ENCODE assay signal across 7 mouse cellular contexts in genomic region chr15:93713428-93713827, GRCm38 (mm10).
A peak's percentile ranks its signal among the peaks of the same experiment; 100 is the strongest.
DNase-seq lines count a peak whose midpoint lies in the region; ATAC-seq and TF ChIP-seq lines count a peak whose summit lies in the region.

No protein-coding gene starts in this region.

- H3K9ac ChIP-seq in limb, embryonic 14.5 days (ENCODE audit: low read depth, low read length, severe bottlenecking) = no peak overlapping the region
- no peak overlapping the region for H3K9ac ChIP-seq in hindbrain, embryonic 13.5 days

- DNase-seq in limb, embryonic 14.5 days (ENCODE audit: low spot score) = peak; percentile 83
- no peak for DNase-seq in limb, embryonic 10.5 days (ENCODE audit: low spot score)
- peak; percentile 81 to 84 for DNase-seq in gastrocnemius, adult 8-10 months (ENCODE audit: low spot score in 2 of 2)
- DNase-seq in kidney, postnatal 25 days = peak; percentile 85 to 87
- peak; percentile 80 for DNase-seq in skeletal muscle tissue, adult 2 months (ENCODE audit: low read depth, low spot score)
- DNase-seq in thymus, postnatal 25 days = no peak

- H3K27ac ChIP-seq in limb, embryonic 14.5 days (replicated peaks; ENCODE audit: low read depth, low read length) = no peak overlapping the region
- no peak overlapping the region for H3K27ac ChIP-seq in limb, embryonic 10.5 days
- H3K27ac ChIP-seq in hindbrain, embryonic 13.5 days = no peak overlapping the region

- peaks cover 36% of the 10 kb centered on the region for H3K4me1 ChIP-seq in limb, embryonic 14.5 days (ENCODE audit: control insufficient read depth, insufficient read depth, low read length)
- H3K4me1 ChIP-seq in limb, embryonic 10.5 days = peaks cover 38% of the 10 kb centered on the region
- no peaks in the 10 kb centered on the region for H3K4me1 ChIP-seq in hindbrain, embryonic 13.5 days (replicated peaks)

- ATAC-seq in limb, embryonic 14.5 days (ENCODE audit: low FRiP score, low read depth) = no peak
- ATAC-seq in hindbrain, embryonic 13.5 days (ENCODE audit: low FRiP score) = no peak

- 67% methylated on average over 7 of the region's 7 CpGs for WGBS in limb, embryonic 14.5 days
- WGBS in limb, embryonic 10.5 days = 94% methylated on average over 7 of the region's 7 CpGs
- 90% methylated on average over 7 of the region's 7 CpGs for WGBS in hindbrain, embryonic 13.5 days

- no peaks in the 10 kb centered on the region for H3K36me3 ChIP-seq in limb, embryonic 14.5 days (ENCODE audit: control insufficient read depth, insufficient read depth, low read length)
- H3K36me3 ChIP-seq in limb, embryonic 10.5 days = no peaks in the 10 kb centered on the region
- no peaks in the 10 kb centered on the region for H3K36me3 ChIP-seq in hindbrain, embryonic 13.5 days

- H3K4me3 ChIP-seq in limb, embryonic 14.5 days (replicated peaks; ENCODE audit: low read length) = no peak overlapping the region
- no peak overlapping the region for H3K4me3 ChIP-seq in limb, embryonic 10.5 days
- no peak overlapping the region for H3K4me3 ChIP-seq in hindbrain, embryonic 13.5 days

- TF ChIP-seq POLR2A in limb, embryonic 14.5 days (IDR thresholded peaks at IDR 0.05; ENCODE audit: borderline replicate concordance, extremely low read depth, insufficient read depth, insufficient read length) = no peak

- H3K4me2 ChIP-seq in limb, embryonic 14.5 days (replicated peaks; ENCODE audit: low read depth, low read length, severe bottlenecking) = no peak overlapping the region
- no peak overlapping the region for H3K4me2 ChIP-seq in hindbrain, embryonic 13.5 days

- H3K27me3 ChIP-seq in limb, embryonic 14.5 days (ENCODE audit: control insufficient read depth, insufficient read depth, low read length) = no peaks in the 10 kb centered on the region
- H3K27me3 ChIP-seq in limb, embryonic 10.5 days (ENCODE audit: low read depth, poor library complexity, severe bottlenecking) = no peaks in the 10 kb centered on the region
- no peaks in the 10 kb centered on the region for H3K27me3 ChIP-seq in hindbrain, embryonic 13.5 days

- H3K9me3 ChIP-seq in limb, embryonic 14.5 days (ENCODE audit: control insufficient read depth, low read length) = no peaks in the 10 kb centered on the region
- no peaks in the 10 kb centered on the region for H3K9me3 ChIP-seq in limb, embryonic 10.5 days (replicated peaks)
- H3K9me3 ChIP-seq in hindbrain, embryonic 13.5 days = no peaks in the 10 kb centered on the region

Comparison
In these comparisons a context has a peak if more than half of its experiments do, and no peak if none do; other contexts are left out.
1. DNase-seq: peak in limb, embryonic 14.5 days (single experiment), gastrocnemius, adult 8-10 months (2 of 2), kidney, postnatal 25 days (2 of 2) and skeletal muscle tissue, adult 2 months (single experiment); none in limb, embryonic 10.5 days (single experiment) and thymus, postnatal 25 days (single experiment).